Mouse (Mus musculus) cortical plate, adult 2 months (tissue): Measurements from ENCODE around the gene Klk1b4. TPM values are rescaled to one million over a fixed set of nuclear protein-coding genes. Genes with fewer than 3 reads are reported as not detected.
"Not testable (repeated sequence)": the region's sequence is repeated elsewhere in the genome, so short reads cannot be mapped to it uniquely, and the experiment has no call there.

Experiments used
- H3K27ac ChIP-seq: fragments of 200-500 bp; 2 replicates; pipeline ENCODE4 v1.5.1; 2012; ENCODE audit warnings: low read length, control low read depth, inconsistent platforms; ENCODE audit not compliant: insufficient read depth
- H3K4me1 ChIP-seq: fragments of 200-500 bp; 2 replicates; pipeline ENCODE4 v1.6.1; 2011; ENCODE audit warnings: low read length; ENCODE audit not compliant: control insufficient read depth, insufficient read depth
- H3K4me3 ChIP-seq: fragments of 200-500 bp; 2 replicates; pipeline ENCODE4 v1.5.1; 2011; ENCODE audit warnings: mild to moderate bottlenecking, low read length, control low read depth; ENCODE audit not compliant: insufficient read depth
- CTCF ChIP-seq: fragments of 200-500 bp; IDR thresholded peaks from 2 replicates; pipeline ENCODE4 v1.5.1; 2011; ENCODE audit warnings: mild to moderate bottlenecking, control low read depth, low read length; ENCODE audit not compliant: insufficient read depth; ENCODE audit errors: extremely low read depth
- POLR2A ChIP-seq: fragments of 200-500 bp; IDR thresholded peaks from 2 replicates; pipeline ENCODE4 v1.6.1; 2011; ENCODE audit warnings: mild to moderate bottlenecking, low read length, control low read depth; ENCODE audit not compliant: insufficient read depth; ENCODE audit errors: extremely low read depth
- polyA plus RNA-seq: library from polyadenylated mRNA; depleted of rRNA; stranded (reverse); fragments of >200 nt; gene quantifications from 2 replicates; pipeline ENCODE4 v1.2.3, GENCODE M21; 2012; rRNA removed

The Klk1b4 gene
- polyA plus RNA-seq = not detected in 2 replicates

DNA sequence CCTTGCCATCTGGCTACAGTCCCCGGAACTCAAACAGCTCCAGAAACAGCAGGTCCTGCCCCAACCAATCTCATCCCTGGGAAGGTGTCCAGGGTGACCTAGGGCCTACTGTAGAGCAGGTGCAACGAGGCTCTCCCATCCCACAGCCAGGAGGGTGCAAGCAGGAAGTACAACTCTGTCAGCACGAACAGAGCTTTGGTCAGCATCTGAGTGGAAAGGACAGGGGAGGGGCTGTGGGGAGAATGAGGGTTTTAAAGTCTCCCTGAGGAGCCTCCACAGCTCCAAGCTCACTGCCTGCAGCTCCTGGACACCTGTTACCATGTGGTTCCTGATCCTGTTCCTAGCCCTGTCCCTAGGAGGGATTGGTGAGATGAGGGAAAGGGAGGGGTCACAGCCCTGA is at the start of gene Klk1b4:
Gene Klk1b4, plus strand, starts transcription at position 301 of the 400 bp plus-strand sequence.
- not testable (repeated sequence) for H3K4me1 ChIP-seq, H3K4me3 ChIP-seq

DNA sequence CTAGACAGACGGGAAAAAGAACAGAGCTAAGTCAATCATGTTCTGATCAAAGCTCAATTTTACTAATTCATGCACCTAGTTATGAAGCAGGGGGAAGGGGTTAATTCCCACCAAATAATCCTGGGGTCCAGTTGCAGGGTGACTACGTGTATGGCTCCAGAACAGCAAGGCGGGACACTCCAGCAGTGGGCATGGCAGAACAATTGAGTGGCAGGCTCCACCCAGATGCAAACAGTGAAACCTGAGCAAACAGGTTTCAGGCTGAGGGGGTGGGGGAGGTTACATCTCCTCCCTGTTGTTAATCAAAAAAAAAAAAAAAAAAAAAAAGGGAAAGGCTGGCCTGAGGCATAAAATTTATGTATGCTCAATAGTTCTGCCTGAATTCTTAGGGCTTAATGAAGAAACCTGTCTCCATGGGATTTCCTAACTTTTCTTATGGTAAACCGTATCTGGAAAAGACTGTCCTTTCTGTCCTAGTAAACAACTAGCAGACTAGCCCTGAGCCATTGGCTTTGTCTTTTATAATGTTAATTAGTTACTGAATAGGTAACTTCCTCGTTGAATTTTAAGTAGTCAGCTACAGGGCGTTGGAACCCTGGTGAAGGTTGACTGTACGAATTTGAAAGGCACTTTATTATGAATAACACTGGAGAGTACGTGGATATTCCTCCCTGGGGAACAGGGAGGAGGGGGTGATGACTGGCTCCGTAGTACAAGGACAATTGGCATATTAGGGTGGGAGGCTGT is 27.8 kb upstream of the Klk1b4 start:
- H3K4me1 ChIP-seq = no peaks in the 10 kb centered on the region
- no peak overlapping the region for H3K27ac ChIP-seq
- H3K4me3 ChIP-seq = no peak overlapping the region
- no peak for TF ChIP-seq POLR2A
- no peak for TF ChIP-seq CTCF

More for the DNA sequence above, at the start of gene Klk1b4:
- H3K27ac ChIP-seq = not testable (repeated sequence)

DNA sequence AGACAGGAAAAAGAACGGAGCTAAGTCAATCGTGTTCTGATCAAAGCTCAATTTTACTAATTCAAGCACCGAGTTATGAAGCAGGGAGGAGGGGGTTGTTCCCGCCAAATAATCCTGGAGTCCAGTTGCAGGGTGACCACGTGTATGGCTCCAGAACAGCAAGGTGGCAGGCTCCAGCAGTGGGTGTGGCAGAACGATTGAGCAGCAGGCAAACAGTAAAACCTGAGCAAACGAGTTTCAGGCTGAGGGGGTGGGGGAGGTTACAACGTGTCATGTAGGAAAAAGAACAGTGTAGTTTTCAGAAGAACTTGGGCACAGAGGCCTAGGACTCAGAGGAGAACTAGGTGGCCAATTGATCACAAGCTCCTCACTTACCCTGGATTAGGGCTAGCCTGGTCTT is 20.7 kb upstream of the Klk1b4 start:
- not testable (repeated sequence) for H3K4me3 ChIP-seq, H3K27ac ChIP-seq

DNA sequence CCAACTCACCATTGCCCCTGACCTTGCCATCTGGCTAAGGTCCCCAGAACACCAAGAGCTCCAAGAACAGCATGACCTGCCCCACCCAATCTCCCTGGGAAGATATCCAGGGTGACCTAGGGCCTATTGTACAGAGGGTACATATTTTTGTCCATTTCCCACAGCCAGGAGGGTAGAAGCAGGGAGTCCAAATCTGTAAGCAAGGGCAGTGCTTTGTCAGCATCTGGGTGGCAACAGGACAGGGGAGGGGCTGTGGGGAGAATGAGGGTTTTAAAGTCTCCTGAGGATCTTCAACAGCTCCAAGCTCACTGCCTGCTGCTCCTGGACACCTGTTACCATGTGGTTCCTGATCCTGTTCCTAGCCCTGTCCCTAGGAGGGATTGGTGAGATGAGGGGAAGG is 19.3 kb upstream of the Klk1b4 start, which contains the start of gene Klk1b24:
Gene Klk1b24, plus strand, starts transcription at position 301 of the 400 bp plus-strand sequence.
- not testable (repeated sequence) for H3K27ac ChIP-seq, H3K4me3 ChIP-seq, H3K4me1 ChIP-seq

More for the DNA sequence above, 20.7 kb upstream of the Klk1b4 start:
- H3K4me1 ChIP-seq = not testable (repeated sequence)

DNA sequence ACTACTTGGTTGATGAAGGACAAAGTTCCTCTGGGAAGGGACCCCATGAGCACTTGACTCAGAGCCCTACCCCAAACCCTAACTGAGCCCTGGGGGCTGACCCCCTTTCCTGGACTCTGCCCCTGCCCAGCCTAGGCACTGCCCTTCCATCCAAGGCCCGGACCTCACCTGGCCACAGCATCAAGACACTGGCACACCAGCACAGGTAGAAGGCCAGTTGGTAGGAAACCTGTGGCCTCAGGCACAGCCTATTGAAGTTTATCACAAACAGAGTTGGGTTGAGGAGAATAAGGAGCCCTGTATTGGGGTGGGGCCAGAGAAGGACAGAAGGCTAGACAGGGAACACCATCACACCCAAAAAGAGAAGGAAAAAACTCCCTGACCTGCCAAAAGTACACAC is 13.8 kb upstream of the Klk1b4 start:
- H3K4me1 ChIP-seq, H3K4me3 ChIP-seq, H3K27ac ChIP-seq: not testable (repeated sequence)

DNA sequence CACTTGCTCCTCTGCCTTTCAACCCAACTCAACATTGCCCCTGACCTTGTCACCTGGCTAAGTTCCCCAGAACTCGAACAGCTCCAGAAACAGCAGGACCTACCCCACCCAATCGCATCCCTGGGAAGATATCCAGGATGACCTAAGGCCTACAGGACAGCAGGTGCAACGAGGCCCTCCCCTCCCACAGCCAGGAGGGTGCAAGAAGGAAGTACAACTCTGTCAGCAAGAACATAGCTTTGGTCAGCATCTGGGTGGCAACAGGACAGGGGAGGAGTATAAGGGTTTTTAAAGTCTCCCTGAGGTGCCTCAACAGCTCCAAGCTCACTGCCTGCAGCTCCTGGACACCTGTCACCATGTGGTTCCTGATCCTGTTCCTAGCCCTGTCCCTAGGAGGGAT is 9.3 kb upstream of the Klk1b4 start, which contains the start of gene Klk1b3:
Gene Klk1b3, plus strand, starts transcription at position 301 of the 400 bp plus-strand sequence.
- TF ChIP-seq POLR2A (no peak), CTCF (no peak)
- H3K4me1 ChIP-seq = no peaks in the 10 kb centered on the region
- no peak within 1 kb of the TSS for H3K27ac ChIP-seq
- no peak within 1 kb of the TSS for H3K4me3 ChIP-seq

DNA sequence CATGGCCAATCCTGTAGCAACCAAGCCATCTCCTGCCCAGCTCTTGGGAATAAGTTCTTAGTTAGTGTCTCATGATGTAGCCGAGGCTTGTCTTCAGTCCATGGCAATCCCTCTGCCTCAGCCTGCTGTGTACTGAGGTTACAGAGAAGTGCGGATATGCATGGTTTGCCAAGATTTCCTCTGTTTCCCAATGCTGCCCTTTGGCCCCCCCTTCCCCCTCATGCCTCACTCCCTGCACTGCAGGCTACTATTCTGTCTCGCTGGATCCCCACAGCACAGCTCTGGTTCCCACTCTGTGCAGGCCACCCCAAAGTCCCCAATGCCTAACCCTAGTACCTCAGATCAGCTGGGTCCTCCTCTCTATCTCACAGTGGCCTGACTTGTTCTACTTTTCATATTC is 1.1 kb downstream of the Klk1b4 start:
- H3K4me1 ChIP-seq = no peaks in the 10 kb centered on the region
- H3K4me3 ChIP-seq = no peak overlapping the region
- no peak for TF ChIP-seq CTCF
- TF ChIP-seq POLR2A = no peak
- H3K27ac ChIP-seq = no peak overlapping the region

DNA sequence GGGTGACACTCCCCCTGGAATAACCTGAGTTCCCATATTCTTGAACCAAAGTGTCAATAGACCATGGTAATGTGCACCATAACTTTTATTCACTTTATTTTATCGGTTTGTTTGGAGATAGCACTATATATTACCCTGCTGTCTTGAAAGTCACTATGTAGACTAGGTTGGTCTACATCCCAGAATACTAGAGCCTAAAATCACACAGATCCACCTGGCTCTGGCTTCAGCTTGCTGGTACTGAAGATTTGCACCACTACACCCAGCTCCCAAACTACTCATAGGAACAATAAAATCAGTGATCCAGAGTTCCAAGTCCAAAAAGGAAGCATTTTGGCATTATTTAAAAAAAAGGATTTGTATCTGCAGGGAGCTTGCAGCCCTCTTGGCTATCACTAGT is 8.4 kb downstream of the Klk1b4 start, which contains the start of gene Klk1b5:
Gene Klk1b5, plus strand, starts transcription at position 301 of the 400 bp plus-strand sequence.
- Histone ChIP-seq H3K4me3 (no peak within 1 kb of the TSS), H3K27ac (no peak within 1 kb of the TSS), H3K4me1 (no peaks in the 10 kb centered on the region)
- TF ChIP-seq CTCF (no peak), POLR2A (no peak)

DNA sequence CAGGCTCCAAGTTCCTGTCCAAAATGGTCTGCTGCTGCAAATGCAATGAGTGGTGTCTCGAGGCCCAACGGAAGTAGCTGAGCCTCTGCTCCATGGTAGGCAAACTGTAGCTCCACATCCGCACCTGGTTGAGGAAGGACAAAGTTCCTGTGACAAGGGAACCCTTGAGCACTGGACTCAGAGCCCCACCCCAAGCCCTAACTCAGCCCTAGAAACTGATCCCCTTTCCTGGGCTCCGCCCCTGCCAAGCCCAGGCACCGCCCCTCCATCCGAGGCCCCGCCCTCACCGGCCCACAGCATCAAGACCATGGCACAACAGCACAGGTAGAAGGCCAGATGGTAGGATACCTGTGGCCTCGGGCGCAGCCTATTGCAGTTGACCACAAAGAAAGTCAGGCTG is 14.4 kb downstream of the Klk1b4 start:
- H3K27ac ChIP-seq, H3K4me1 ChIP-seq, H3K4me3 ChIP-seq: not testable (repeated sequence)

DNA sequence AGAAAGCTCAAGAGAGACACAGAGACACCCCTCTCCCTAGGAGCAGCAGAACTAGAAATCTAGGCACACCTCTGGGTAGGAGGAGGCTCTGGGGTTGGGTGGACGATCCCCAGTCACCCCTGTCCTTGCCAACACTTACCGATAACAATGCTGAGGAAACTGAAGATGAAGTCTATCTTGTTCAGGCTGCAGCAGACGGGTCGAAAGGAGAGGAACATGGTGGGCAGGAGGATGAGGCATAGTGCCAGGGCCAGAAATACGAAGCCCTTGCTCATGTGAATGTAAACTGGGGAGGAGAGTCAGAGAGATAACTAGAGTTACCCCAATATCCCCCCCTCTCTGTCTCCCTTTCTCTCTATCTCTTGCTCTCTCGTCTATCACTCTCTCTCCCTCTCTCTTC is 15.1 kb downstream of the Klk1b4 start:
- not testable (repeated sequence) for H3K27ac ChIP-seq, H3K4me1 ChIP-seq, H3K4me3 ChIP-seq

DNA sequence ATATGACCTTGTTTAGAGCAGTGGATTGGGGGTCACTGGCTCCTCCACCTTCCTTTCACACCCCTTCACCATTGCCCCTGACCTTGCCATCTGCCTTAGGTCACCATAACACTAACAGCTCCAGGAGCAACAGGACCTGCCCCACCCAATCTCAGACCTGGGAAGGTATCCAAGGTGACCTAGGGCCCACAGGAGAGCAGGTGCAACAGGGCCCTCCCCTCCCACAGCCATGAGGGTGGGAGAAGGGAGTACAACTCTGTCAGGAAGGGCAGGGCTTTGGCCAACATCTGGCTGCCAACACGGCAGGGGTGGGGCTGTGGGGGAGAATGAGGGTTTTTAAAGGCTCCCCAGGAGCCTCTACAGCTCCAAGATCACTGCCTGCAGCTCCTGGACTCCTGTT is 17.8 kb downstream of the Klk1b4 start, which contains the start of gene Klk1:
Gene Klk1, plus strand, starts transcription at position 285 of the 400 bp plus-strand sequence.
- H3K27ac ChIP-seq = no peak within 1 kb of the TSS
- TF ChIP-seq CTCF = no peak
- TF ChIP-seq POLR2A = no peak
- no peaks in the 10 kb centered on the region for H3K4me1 ChIP-seq
- no peak within 1 kb of the TSS for H3K4me3 ChIP-seq
